Mouse (Mus musculus): ENCODE data around the gene Hip1. TPM values are rescaled to one million over a fixed set of nuclear protein-coding genes. Genes with fewer than 3 reads are reported as not detected.

The Hip1 gene
- polyA plus RNA-seq, 1 experiment from 2014 or later, result 2.7 TPM

DNA sequence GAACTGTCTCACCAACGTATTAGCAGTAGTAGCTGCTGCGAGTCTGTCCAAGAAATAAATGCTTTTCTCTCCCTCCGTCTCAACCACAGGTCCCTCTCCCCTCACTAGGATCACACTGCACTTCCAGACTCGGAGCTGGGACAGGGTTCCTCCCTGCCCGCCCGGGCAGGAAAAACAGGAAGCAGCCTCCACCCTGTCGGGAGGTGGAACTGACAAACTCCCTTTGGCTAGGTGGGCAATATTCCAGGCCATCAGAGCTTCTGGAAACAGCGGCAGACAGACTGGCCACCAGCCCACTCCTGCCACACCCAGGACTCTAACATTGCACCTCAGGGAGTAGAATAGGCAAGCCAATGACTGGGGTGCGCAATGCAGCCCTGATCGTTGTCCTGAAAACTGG lies 11.5 kb downstream of the Hip1 start:
- DNase-seq (ENCODE audit: low spot score), result no peak

DNA sequence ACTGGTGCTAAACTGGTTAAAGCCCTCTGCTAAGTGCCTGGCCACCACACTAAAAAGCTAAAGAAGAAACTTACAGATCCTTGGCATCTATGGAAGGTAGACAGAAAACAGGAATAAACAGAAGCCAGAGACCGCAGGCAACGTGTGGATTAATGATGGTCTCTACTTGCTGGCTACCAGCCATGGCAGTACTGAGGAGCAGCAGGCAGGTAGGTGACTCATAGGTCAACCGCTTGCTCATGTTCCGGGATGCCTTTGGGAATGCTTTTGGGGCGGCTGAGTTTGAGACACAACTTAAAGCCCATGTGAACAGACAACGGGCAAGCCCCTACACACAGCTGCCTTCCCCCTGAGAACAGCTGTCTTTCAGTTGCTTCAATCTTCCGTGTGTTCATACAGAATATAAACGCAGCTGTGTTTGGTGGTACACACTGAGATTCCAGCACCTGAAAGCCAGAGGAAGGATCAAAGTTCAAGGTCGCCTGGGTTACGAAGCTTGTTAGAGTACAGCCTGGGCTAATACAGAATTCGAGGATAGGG lies 13.5 kb downstream of the Hip1 start:
- no peak for DNase-seq (ENCODE audit: low spot score)

DNA sequence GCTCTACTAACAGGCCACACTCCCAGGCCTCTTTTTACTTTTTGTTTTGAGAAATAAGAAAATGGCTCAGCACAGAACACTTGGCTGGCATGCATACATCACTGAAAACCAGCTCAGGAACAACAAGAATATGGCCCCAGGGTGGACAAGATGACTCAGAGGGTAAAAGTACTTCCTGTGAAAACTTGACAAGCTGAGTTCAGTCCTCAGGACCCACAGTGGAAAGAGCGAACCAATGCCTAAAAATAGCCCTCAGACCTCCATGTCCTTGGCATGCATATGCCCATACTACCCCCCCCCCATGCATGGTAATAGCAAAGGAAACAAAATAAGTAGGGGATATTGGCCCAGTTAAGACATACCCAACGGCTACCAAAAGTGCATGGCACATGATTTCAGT lies 15.0 kb downstream of the Hip1 start:
- DNase-seq (ENCODE audit: low spot score), result no peak

DNA sequence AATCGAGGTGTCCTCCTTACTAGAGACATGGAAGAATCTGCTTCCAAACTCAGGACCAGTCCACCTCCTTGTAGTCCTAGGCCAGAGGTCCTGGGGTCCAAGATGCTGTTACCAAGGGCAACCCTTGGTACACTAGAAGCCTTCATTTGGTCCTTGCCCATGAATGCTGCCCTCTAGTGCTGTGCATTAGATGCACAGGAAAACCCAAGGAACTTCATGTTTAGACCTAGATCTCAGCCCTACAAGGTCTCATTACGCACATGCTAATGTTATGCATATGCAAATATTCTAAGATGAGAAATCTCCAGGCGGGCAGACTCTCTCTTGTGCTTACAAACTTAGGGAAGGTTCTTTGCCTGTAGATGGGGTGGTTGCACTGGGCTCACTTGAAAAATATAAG lies 15.6 kb downstream of the Hip1 start:
- DNase-seq (ENCODE audit: low spot score), result no peak

DNA sequence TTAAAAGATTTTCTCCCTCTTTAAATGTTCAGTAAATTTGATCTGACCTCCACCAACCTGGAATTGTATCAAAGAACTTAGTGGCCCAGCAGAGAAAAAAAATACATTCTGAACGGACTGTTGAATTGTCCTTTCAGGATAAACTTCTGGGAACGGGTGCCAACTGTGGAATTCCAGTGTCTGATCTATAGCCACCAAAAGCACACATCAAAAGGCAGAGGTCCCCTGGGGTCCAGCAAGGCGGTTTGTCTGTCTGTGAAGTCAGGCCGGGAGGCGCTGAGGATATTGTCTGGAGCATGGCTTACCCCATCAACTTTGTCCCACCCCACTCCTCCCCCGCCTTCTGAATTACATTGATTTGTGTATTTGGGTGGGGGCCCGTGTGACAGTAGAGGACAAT lies 16.9 kb downstream of the Hip1 start:
- DNase-seq (ENCODE audit: low spot score), result no peak

DNA sequence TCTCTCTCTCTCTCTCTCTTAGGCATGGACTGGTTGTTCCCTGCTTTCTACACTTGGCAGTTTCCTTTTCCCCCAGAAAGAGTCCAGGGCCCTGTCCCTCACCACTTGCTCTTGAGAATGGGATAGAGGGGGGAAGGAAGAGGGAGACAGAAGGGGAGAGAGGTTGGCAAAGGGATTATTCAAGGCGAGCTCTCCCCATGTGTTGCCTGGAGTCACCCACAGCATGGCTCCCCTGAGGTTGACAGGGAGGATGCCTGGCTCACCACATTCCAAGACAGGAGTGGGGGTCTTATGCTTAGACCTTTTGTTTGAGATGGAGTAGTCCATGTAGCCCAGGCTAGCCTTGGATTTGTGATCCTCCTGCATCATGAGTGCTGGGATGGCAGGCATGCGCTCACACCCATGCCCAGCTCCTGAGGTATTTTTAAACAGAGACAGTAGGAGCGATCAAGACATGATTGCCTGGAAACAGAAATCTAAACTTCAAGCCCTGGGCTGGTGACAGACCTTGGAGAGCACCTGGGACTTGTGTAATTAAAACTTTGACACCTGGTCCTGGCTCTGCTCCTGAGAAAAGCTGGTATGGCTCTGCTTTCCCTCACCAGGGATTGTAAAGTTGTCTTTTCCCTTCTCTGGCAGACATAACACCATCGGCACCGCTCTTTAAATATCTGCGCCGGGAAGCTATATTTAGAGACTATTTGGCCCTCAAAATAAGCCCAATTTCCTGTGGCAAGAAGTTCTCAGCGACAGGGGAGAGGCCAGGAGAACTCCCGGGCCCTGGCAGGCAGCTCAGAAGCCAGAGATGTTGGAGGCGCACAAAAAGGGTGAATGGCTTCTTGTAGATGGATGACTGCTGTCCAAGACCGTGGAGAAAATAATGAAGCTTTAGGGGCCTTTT lies 20.0 kb downstream of the Hip1 start:
- no peak for DNase-seq (ENCODE audit: low spot score)

DNA sequence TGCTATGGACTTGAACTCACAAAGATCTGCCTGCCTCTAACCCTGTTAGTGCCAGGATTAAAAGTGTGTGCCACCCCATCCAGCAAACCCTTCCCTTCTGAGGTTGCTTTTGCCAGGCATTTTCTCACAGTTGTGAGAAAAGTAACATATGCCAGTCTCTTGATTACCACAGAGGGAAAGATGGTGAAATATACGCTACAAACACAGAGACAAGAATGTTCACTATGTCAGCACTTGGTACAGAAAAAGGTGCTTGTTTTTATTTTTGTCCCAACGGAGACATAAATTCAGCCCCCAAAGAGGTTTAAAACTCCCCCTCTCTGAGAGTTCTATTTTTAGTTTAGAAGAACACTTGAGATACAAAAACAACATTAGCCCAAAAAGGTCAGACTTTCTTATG lies 20.8 kb downstream of the Hip1 start:
- DNase-seq (ENCODE audit: low spot score), result no peak

DNA sequence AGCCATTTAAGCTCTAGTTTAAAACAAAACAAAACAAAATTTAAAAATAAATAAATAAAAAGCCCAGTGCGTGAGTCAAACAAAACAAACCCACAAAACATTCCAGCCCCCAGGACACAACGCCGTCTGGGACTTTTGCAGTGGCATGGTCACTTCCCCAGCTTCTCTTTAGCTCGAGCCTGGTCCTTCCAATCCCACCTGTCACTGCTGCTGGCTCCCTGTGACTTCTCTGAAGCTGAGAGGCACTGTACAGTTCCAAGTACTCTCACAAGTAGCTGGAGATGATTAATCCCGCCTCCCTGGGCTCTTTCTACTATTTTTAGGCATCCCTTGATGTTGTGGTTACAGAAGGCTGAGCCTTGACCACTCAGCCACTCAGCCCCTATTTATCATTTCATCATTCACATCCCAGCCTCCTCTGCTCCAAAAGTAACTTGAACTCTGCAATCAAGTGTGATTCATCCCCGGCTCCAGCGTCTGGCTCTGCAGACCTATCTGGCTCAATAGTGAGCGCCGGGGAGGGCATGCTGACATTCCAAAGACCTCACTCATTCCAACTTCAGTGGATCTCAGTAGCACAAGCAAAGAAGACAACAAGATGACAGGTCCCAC lies 22.7 kb downstream of the Hip1 start:
- no peak for DNase-seq (ENCODE audit: low spot score)

DNA sequence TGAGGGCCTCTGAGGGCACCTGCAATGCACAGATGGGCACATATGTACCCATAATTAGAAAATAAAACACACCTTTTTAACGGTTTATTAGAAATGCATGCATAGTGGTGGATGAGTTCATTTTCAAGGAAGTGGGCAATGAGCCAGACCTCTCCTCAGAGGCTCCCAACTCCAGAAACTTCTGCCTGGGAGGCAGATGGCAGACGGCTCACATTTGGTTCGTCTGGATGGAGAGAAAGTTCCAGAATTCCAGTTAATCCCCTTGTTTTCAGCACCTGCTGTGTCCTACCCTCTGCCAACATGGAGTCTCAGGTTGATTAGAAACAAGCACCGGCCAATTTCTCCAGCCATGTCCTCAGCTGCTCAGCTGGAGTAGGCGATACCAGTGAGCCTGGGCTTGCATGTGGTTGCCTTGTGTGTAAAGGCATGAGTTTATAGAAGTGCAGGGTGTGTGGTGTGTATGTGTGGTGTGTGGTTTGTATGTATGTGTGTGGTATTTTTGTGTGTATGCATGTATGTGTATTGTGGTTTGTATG lies 27.5 kb downstream of the Hip1 start:
- no peak for DNase-seq (ENCODE audit: low spot score)

DNA sequence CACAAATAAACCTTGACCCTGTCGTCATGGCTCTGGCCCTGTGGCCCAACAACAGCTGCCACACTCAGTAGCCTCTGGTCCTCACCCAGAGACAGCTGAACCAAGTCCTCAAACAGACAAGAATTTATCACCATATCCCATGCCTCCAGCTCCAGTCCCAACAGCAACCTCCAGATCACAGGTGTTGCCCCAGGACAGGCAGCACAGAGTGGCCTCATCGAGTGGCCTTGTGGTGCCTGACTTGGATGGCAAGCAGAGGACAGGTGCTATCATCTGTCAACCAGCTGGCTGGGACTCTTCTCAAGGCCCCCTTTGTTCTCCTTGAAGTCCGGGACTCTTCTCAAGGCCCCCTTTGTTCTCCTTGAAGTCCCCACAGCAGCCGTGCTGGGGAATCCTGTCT lies 31.8 kb downstream of the Hip1 start:
- no peak for DNase-seq (ENCODE audit: low spot score)

DNA sequence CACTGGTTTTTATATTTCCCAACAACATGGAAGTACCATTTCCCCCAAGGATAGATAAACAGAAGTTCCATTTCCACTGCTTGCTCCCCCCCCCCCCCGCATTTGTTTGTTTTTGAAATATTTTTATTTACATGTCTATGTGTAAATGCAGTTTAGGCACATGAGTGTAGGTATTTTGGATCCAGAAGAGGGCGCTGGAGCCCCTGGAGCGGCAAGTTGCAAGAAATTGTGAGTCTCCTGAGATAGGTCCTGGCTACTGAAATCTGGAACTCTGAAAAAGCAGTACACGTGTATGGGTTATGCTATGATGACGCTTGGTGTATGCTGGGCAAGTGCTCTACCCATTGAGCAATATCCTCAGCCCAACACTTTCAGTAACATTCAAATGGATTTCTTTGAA lies 33.8 kb downstream of the Hip1 start:
- no peak for DNase-seq (ENCODE audit: low spot score)

DNA sequence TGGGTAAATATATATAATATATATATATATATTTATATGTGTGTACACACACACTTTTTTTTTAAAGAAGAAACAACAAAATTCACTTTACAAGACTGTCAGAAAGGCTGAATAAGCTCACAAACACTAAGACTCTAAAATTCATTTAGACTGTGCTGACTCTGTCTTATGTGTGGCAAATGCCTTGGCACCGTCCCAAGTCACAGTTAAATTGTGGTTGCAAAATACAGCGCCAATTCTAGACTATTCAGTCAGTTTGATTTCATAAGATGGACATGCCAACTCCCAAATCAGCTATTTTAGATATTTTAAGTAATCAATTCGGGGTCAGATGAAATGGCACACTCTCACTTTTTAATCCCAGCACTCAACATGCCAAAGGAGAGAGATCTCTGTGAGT lies 36.6 kb downstream of the Hip1 start:
- no peak for DNase-seq (ENCODE audit: low spot score)

DNA sequence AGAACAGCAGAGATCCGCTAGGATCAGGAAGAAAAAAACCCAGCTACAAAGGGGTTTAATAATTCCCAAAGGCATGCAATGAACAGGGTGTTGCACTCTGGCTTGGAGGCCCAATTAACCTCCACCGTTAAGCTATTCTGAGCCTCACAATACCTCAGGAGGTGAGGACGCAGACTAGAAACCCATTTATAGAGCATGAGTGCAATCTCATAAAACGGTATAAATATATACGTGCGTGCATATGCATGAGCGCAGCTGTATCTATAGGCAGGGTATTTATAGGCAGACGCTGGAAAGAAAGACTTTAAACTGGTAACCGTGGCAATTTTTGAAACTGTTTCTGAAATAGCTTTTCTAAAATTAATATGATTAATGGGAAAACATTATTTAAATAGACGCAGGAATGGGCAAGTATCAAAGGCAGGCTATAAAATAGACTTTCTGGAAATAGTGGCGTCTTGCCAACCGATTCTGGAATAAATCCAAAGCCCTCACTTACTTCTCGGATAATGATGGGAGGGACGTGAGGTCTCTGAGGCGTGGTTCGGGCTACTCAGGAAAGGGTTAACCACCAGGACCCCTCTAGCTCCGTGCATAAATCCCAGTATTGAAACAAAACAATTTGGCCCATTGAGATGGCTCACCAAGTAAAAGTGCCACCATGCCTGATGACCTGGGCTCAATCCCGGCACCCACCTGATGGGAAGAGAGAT lies 37.2 kb downstream of the Hip1 start:
- DNase-seq (ENCODE audit: low spot score), result no peak

DNA sequence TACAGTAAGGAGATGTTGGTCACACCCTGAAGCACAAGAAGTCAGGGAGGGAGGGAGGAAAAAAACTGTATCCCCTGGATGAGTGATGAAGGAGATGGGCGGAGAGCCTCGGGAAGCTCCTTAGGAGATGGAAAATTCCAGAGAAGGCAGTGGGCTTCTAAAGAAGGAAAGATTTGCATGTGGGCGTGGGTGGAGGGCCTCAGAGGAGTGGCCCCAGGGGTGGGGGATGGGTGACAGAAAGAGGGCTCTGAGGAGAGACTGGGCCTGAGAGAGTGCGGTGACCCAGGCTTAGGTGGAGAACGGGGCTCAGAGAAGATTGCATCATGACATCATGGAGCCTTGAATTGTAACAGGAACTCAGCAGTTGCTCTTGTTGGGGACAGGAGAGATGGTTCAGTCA lies 39.5 kb downstream of the Hip1 start:
- DNase-seq (ENCODE audit: low spot score), result no peak

DNA sequence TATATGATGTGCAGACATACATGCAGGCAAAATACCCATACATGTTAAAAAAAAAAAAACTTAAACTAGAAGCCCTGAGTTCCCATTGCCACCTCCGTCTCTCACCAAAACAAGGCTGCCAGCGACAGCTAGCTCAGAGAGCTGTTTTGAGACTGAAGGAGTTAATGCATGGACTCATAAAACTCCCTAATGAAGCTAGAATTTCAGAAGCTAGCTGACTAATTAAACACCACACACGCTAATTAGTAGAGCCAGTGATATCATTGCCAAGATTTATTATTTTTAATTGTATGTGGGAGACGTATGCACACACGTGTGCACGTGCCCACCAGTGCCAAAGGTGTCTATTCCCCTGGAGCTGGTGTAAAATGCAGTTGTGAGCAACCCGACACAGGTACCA lies 42.0 kb downstream of the Hip1 start:
- no peak for DNase-seq (ENCODE audit: low spot score)

DNA sequence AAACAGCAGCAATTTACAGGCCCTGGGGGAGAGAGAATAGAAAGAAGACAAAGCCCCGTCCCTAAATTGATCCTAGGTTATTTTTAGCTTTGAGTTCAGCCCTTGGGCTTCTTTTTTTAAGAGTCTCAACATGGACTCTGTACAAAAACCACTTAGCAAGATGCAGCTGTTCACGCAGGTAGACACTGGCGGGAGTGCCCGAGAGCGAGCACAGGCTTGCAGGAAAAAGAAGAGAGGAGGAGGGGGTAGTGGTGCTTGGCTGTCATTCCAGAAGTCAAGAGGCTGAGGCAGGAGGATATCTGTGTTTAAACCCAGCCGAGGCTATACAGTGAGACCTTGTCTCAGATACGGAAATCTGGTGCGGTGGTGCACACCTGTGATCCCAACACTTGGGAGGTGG lies 42.9 kb downstream of the Hip1 start:
- DNase-seq (ENCODE audit: low spot score), result no peak

DNA sequence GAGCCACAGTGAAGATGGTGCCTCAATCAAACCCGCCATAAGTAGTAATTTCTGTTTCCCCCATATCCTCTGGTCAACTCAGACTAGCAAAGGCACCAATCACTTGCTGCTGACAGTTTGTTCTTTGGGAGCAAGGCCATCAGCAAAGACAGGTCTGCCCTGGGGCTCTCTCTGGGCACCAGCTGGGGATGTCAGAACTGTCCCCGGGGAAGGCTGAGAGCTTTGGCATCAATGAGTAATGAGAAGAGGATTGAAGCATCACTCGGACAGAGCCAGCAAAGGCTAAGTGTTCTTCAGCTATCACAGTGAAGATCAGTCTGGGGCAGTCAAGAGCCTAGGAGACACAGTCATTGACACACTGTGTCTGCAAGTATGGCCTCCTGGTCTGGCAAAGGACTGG lies 46.0 kb downstream of the Hip1 start:
- no peak for DNase-seq (ENCODE audit: low spot score)

DNA sequence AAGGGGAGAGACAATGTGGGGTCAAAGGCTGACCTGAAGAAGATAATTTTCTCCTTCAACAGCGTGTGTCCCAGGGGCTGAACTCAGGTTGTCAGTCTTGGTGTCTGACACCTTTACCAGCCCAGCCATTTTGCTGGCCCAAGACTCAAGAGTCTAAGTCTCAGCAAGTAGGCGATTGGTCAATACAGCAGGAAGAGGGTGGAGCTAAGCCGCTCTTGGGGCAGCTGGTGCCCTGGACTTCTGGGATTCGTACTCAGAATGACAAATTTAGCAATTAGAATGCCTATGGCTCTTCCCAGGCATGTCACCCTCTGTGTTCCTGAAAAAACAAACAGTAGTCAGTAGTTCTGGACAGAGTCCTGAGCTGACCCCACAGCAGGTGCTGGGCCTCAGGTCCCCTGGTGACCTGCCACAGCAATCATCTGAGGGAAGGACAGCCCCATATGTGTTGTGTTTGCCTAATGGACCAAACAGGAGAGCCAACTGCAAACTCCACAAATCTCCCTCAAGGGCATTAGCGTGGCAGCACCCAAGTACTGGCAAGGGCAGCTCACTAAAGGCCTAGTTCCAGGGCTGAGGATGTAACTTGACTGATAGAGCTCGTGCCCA lies 47.5 kb downstream of the Hip1 start:
- DNase-seq (ENCODE audit: low spot score), result no peak

DNA sequence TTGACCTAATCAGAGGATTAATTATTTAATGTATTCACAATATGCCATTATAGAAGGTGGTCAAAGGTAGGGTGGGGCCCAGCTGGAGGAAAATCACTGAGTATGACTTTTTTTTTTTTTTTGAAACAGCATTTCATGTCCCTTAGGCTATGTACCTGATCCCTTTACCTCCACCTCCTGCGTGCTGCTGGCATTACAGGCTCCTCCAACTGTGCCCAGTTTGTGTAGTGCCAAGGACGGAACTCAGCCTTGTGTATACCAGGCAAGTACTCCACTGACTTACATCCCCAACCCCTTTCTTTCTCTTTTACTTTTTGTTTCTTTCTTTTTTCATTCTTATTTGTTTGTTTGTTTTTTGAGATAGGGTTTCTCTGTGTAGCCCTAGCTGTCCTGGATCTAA lies 48.4 kb downstream of the Hip1 start:
- no peak for DNase-seq (ENCODE audit: low spot score)

DNA sequence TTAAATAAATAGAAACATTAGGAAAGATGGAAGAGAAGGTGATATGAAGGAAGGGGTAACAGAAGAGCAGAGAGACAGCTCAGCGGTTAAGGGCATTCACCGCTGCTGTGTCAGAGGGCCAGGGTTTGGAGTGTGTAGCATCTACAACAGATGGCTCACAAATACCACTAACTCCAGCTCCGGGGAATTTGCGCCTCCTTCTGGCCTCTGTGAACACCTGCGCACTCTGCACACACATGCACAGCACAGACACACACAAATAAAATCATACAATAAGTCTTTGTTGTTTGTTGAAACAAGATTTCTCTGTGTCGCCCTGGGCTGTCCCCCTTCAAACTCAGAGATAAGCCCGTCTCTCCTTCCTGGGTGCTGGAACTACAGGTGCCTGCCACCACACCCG lies 49.4 kb downstream of the Hip1 start:
- DNase-seq (ENCODE audit: low spot score), result no peak

DNA sequence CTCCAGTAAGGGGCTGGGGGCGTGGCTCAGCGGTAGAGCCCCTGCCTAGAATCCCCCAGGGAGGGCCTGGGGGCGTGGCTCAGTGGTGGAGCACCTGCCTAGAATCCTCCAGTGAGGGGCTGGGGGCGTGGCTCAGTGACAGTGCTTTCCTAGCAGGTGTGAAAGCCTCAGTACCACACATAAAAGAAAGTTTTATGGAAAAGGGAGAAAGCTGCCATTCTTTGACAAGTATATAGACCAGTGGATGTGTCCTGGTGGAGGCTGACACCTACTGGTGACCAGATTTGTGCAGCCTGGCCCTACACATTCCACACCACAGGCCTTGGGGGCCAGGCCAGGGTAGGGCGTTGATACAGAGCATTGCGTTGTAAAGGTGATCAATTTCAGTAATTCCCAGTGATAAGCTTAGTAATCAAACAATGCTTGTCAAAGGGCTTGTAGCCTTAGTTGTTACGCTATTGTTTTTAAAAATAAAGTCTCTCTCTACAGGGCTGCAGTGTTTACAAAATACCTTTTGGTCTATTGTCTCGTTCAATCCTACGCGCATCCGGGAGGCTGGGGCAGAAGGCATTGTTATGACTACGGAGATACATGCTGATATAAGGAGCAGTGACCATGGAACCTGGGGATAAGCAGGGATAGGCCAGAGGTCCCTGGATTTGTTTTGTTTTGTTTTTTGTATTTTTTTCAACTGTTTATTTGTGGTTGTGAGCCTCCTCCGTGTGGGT lies 50.6 kb downstream of the Hip1 start:
- DNase-seq (ENCODE audit: low spot score), result no peak

Data from thymus, postnatal 0 days (tissue).